Mouse (Mus musculus) neural tube, embryonic 14.5 days (tissue): ENCODE data around the gene Diaph3. TPM values are rescaled to one million over a fixed set of nuclear protein-coding genes. Genes with fewer than 3 reads are reported as not detected.

ENCODE experiments used
- ATAC-seq: fragments of 200-750 bp; cut with Nextera tagmentation; 2 replicates; pipeline ENCODE4 v1.8.0; 2017; ENCODE audit warnings: low read depth, mild to moderate bottlenecking, moderate TSS enrichment, moderate library complexity
- H3K27ac ChIP-seq: fragments of 300-500 bp; sonication (generic); 2 replicates; pipeline ENCODE4 v1.5.1; 2014; ENCODE audit warnings: low read depth, mild to moderate bottlenecking, control low read depth, low read length, moderate library complexity, mixed read lengths
- H3K27me3 ChIP-seq: fragments of 300-500 bp; sonication (generic); 2 replicates; pipeline ENCODE4 v1.6.1; 2014; ENCODE audit warnings: low read length; ENCODE audit not compliant: control insufficient read depth, insufficient read depth
- H3K36me3 ChIP-seq: fragments of 300-500 bp; sonication (generic); 2 replicates; pipeline ENCODE4 v1.6.1; 2014; ENCODE audit warnings: low read length, mixed read lengths; ENCODE audit not compliant: control insufficient read depth, insufficient read depth
- H3K4me1 ChIP-seq: fragments of 300-500 bp; sonication (generic); 2 replicates; pipeline ENCODE4 v1.6.1; 2014; ENCODE audit warnings: low read length; ENCODE audit not compliant: control insufficient read depth, insufficient read depth
- H3K4me2 ChIP-seq: fragments of 300-500 bp; sonication (generic); 2 replicates; pipeline ENCODE4 v1.6.1; 2014; ENCODE audit warnings: mild to moderate bottlenecking, low read depth, low read length, control low read depth
- H3K4me3 ChIP-seq: fragments of 300-500 bp; sonication (generic); 2 replicates; pipeline ENCODE4 v1.5.1; 2014; ENCODE audit warnings: low read depth, low read length, control low read depth, mixed read lengths
- H3K9ac ChIP-seq: fragments of 300-500 bp; sonication (generic); replicated peaks from 2 replicates; pipeline ENCODE4 v1.6.1; 2014; ENCODE audit warnings: low read depth, mild to moderate bottlenecking, control low read depth, low read length, mixed read lengths
- H3K9me3 ChIP-seq: fragments of 300-500 bp; sonication (generic); 2 replicates; pipeline ENCODE4 v1.6.1; 2016; ENCODE audit warnings: low read length; ENCODE audit not compliant: control insufficient read depth
- WGBS: fragments of 180-500 bp; shearing (Covaris S2); extraction: QIAGEN DNeasy Blood & Tissue Kit; methylation state at CpG from one replicate; pipeline ENCODE4 v1.1.7; 2014; 5-methylcytosine and 5-hydroxymethylcytosine counted together
- polyA plus RNA-seq: library from polyadenylated mRNA; unstranded; fragments of >200 nt; fragmentation: Nextera tagmentation; extraction: Ambion mirVana; gene quantifications from 2 replicates; pipeline ENCODE4 v1.2.1, GENCODE M21; 2014

Diaph3 gene
- 2.2 and 2.5 TPM in 2 replicates for polyA plus RNA-seq

- H3K9me3 ChIP-seq, result no peaks in the 10 kb centered on the region
- peak; percentile 100 for ATAC-seq
- H3K4me2 ChIP-seq, result peak within 1 kb of the TSS; percentile 77
- under 1% methylated on average over 43 of the region's 43 CpGs for WGBS
- no peaks in the 10 kb centered on the region for H3K27me3 ChIP-seq
- H3K4me3 ChIP-seq, result peak within 1 kb of the TSS; percentile 51
- 0 out of 2 replicates have a peak within 1 kb of the TSS, but pooled peaks have one; percentile 4 for H3K9ac ChIP-seq
- H3K36me3 ChIP-seq, result no peaks in the 10 kb centered on the region
- no peaks in the 10 kb centered on the region for H3K4me1 ChIP-seq
- H3K27ac ChIP-seq, result no peak within 1 kb of the TSS
Measured at GRCm38 (mm10) chr14:87140963-87141486, at the start of gene Diaph3. Diaph3 (minus strand) TSS chr14:87141235.

- no peaks in the 10 kb centered on the region for H3K27me3 ChIP-seq
- no peak overlapping the region for H3K4me2 ChIP-seq
- H3K4me3 ChIP-seq, result no peak overlapping the region
- ATAC-seq, result no peak
- no peak overlapping the region for H3K27ac ChIP-seq
- no peaks in the 10 kb centered on the region for H3K9me3 ChIP-seq
- no peak overlapping the region for H3K9ac ChIP-seq
- no peaks in the 10 kb centered on the region for H3K4me1 ChIP-seq
- no peaks in the 10 kb centered on the region for H3K36me3 ChIP-seq
- 88% methylated on average over 4 of the region's 4 CpGs for WGBS
Measured at GRCm38 (mm10) chr14:87190685-87191084, 49.6 kb upstream of the Diaph3 start.

GRCm38 (mm10) chr14:87171577-87171976 is 30.5 kb upstream of the Diaph3 start:
- no peaks in the 10 kb centered on the region for H3K4me1 ChIP-seq
- H3K9me3 ChIP-seq, result no peaks in the 10 kb centered on the region
- no peak for ATAC-seq
- no peak overlapping the region for H3K27ac ChIP-seq
- no peak overlapping the region for H3K9ac ChIP-seq
- H3K27me3 ChIP-seq, result no peaks in the 10 kb centered on the region
- H3K4me3 ChIP-seq, result no peak overlapping the region
- no peak overlapping the region for H3K4me2 ChIP-seq
- 92% methylated on average over 6 of the region's 6 CpGs for WGBS
- H3K36me3 ChIP-seq, result no peaks in the 10 kb centered on the region

- H3K4me2 ChIP-seq, result no peak overlapping the region
- H3K27me3 ChIP-seq, result no peaks in the 10 kb centered on the region
- WGBS, result 81% methylated on average over 1 of the region's 1 CpGs
- H3K9ac ChIP-seq, result no peak overlapping the region
- no peak for ATAC-seq
- no peaks in the 10 kb centered on the region for H3K9me3 ChIP-seq
- no peaks in the 10 kb centered on the region for H3K4me1 ChIP-seq
- H3K4me3 ChIP-seq, result no peak overlapping the region
- H3K36me3 ChIP-seq, result no peaks in the 10 kb centered on the region
- H3K27ac ChIP-seq, result no peak overlapping the region
Measured at GRCm38 (mm10) chr14:87169151-87169550, 28.1 kb upstream of the Diaph3 start.

GRCm38 (mm10) chr14:87155621-87156238 is 14.7 kb upstream of the Diaph3 start:
- Histone ChIP-seq H3K4me1 (no peaks in the 10 kb centered on the region), H3K4me3 (no peak overlapping the region), H3K27me3 (no peaks in the 10 kb centered on the region), H3K9ac (no peak overlapping the region), H3K9me3 (no peaks in the 10 kb centered on the region), H3K4me2 (no peak overlapping the region), H3K27ac (no peak overlapping the region), H3K36me3 (no peaks in the 10 kb centered on the region)
- ATAC-seq, result no peak
- 84% methylated on average over 9 of the region's 9 CpGs for WGBS

GRCm38 (mm10) chr14:87149684-87150083 is 8.6 kb upstream of the Diaph3 start:
- Histone ChIP-seq H3K4me3 (no peak overlapping the region), H3K27me3 (no peaks in the 10 kb centered on the region), H3K36me3 (no peaks in the 10 kb centered on the region), H3K4me1 (no peaks in the 10 kb centered on the region), H3K9ac (no peak overlapping the region), H3K4me2 (no peak overlapping the region), H3K9me3 (no peaks in the 10 kb centered on the region), H3K27ac (no peak overlapping the region)
- ATAC-seq, result no peak
- WGBS, result 80% methylated on average over 6 of the region's 6 CpGs

- Histone ChIP-seq H3K4me3 (no peak overlapping the region), H3K9me3 (no peaks in the 10 kb centered on the region), H3K9ac (no peak overlapping the region), H3K36me3 (no peaks in the 10 kb centered on the region), H3K27me3 (no peaks in the 10 kb centered on the region), H3K27ac (no peak overlapping the region), H3K4me1 (no peaks in the 10 kb centered on the region), H3K4me2 (no peak overlapping the region)
- ATAC-seq, result no peak
- 52% methylated on average over 3 of the region's 3 CpGs for WGBS
Measured at GRCm38 (mm10) chr14:87146704-87147103, 5.7 kb upstream of the Diaph3 start.

- no peaks in the 10 kb centered on the region for H3K36me3 ChIP-seq
- no peaks in the 10 kb centered on the region for H3K9me3 ChIP-seq
- no peak overlapping the region for H3K4me2 ChIP-seq
- no peak overlapping the region for H3K27ac ChIP-seq
- H3K4me1 ChIP-seq, result no peaks in the 10 kb centered on the region
- no peak overlapping the region for H3K9ac ChIP-seq
- H3K4me3 ChIP-seq, result no peak overlapping the region
- WGBS, result 86% methylated on average over 3 of the region's 3 CpGs
- H3K27me3 ChIP-seq, result no peaks in the 10 kb centered on the region
- ATAC-seq, result no peak
Measured at GRCm38 (mm10) chr14:87145351-87145750, 4.3 kb upstream of the Diaph3 start.

- ATAC-seq, result no peak
- Histone ChIP-seq H3K4me3 (peak overlapping the region; percentile 51; the same call in 1 of the 2 replicates), H3K9me3 (no peaks in the 10 kb centered on the region), H3K4me1 (no peaks in the 10 kb centered on the region), H3K4me2 (peak overlapping the region; percentile 77; the same call in 1 of the 2 replicates), H3K27ac (no peak overlapping the region), H3K27me3 (no peaks in the 10 kb centered on the region), H3K36me3 (no peaks in the 10 kb centered on the region), H3K9ac (no peak overlapping the region)
- WGBS, result 91% methylated on average over 11 of the region's 11 CpGs
Measured at GRCm38 (mm10) chr14:87141777-87142176, 742 bp upstream of the Diaph3 start.
